Mouse (Mus musculus) neural tube, embryonic 14.5 days (tissue): ENCODE measurements around the gene Pi4k2b. TPM values are rescaled to one million over a fixed set of nuclear protein-coding genes. Genes with fewer than 3 reads are reported as not detected.
"Not testable (repeated sequence)": the region's sequence is repeated elsewhere in the genome, so short reads cannot be mapped to it uniquely, and the experiment has no call there.

Experiments
- ATAC-seq: fragments of 200-750 bp; cut with Nextera tagmentation; 2 replicates; pipeline ENCODE4 v1.8.0; 2017; ENCODE audit warnings: low read depth, mild to moderate bottlenecking, moderate TSS enrichment, moderate library complexity
- H3K27ac ChIP-seq: fragments of 300-500 bp; sonication (generic); 2 replicates; pipeline ENCODE4 v1.5.1; 2014; ENCODE audit warnings: low read depth, mild to moderate bottlenecking, control low read depth, low read length, moderate library complexity, mixed read lengths
- H3K27me3 ChIP-seq: fragments of 300-500 bp; sonication (generic); 2 replicates; pipeline ENCODE4 v1.6.1; 2014; ENCODE audit warnings: low read length; ENCODE audit not compliant: control insufficient read depth, insufficient read depth
- H3K36me3 ChIP-seq: fragments of 300-500 bp; sonication (generic); 2 replicates; pipeline ENCODE4 v1.6.1; 2014; ENCODE audit warnings: low read length, mixed read lengths; ENCODE audit not compliant: control insufficient read depth, insufficient read depth
- H3K4me1 ChIP-seq: fragments of 300-500 bp; sonication (generic); 2 replicates; pipeline ENCODE4 v1.6.1; 2014; ENCODE audit warnings: low read length; ENCODE audit not compliant: control insufficient read depth, insufficient read depth
- H3K4me2 ChIP-seq: fragments of 300-500 bp; sonication (generic); 2 replicates; pipeline ENCODE4 v1.6.1; 2014; ENCODE audit warnings: mild to moderate bottlenecking, low read depth, low read length, control low read depth
- H3K4me3 ChIP-seq: fragments of 300-500 bp; sonication (generic); 2 replicates; pipeline ENCODE4 v1.5.1; 2014; ENCODE audit warnings: low read depth, low read length, control low read depth, mixed read lengths
- H3K9ac ChIP-seq: fragments of 300-500 bp; sonication (generic); replicated peaks from 2 replicates; pipeline ENCODE4 v1.6.1; 2014; ENCODE audit warnings: low read depth, mild to moderate bottlenecking, control low read depth, low read length, mixed read lengths
- H3K9me3 ChIP-seq: fragments of 300-500 bp; sonication (generic); 2 replicates; pipeline ENCODE4 v1.6.1; 2016; ENCODE audit warnings: low read length; ENCODE audit not compliant: control insufficient read depth
- WGBS: fragments of 180-500 bp; shearing (Covaris S2); extraction: QIAGEN DNeasy Blood & Tissue Kit; methylation state at CpG from one replicate; pipeline ENCODE4 v1.1.7; 2014; 5-methylcytosine and 5-hydroxymethylcytosine counted together
- polyA plus RNA-seq: library from polyadenylated mRNA; unstranded; fragments of >200 nt; fragmentation: Nextera tagmentation; extraction: Ambion mirVana; gene quantifications from 2 replicates; pipeline ENCODE4 v1.2.1, GENCODE M21; 2014

Pi4k2b gene
- polyA plus RNA-seq, result 4.6 and 7.9 TPM in 2 replicates

DNA sequence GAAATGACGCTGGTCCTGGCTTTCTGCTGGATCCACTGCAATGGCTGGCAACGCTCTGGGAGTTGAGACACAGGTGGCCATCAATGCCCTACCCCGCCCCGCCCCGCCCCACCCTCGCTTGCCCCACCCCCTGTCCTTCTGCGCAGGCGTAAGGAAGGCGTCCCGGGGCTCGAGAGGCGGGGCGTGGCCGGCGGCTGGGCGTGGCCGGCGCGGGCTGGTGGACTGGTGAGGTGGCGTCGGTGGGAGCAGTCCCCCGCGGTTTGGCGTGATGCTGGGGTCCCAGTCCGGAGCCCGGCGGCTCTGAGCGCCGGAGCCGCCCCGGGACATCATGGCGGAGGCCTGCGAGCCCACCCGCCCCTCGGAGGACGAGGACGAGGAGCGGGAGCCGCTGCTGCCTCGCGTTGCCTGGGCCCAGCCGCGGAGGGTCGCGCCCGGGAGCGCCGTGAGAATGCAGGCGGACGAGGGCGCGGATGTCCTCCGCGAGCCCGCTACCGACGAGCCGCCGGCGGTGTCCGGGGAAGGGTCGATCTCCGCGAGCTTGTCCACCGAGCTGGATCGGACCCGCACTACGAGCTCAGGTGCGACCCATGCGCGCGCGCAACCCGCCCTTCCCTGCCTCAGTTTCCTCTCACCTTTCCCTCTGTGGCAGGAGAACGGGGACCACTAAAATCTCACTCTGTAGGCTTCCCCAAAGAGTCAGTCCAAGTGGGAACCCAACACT is at the start of gene Pi4k2b:
Pi4k2b (plus strand) TSS at position 184 of the 721 bp plus-strand sequence.
- Histone ChIP-seq H3K9ac (peak within 1 kb of the TSS; percentile 68), H3K4me3 (peak within 1 kb of the TSS; percentile 72), H3K4me2 (peak within 1 kb of the TSS; percentile 75), H3K27ac (0 out of 2 replicates have a peak within 1 kb of the TSS, but pooled peaks have one; percentile 7), H3K27me3 (no peaks in the 10 kb centered on the region), H3K9me3 (no peaks in the 10 kb centered on the region), H3K36me3 (no peaks in the 10 kb centered on the region), H3K4me1 (no peaks in the 10 kb centered on the region)
- WGBS, result under 1% methylated on average over 52 of the region's 75 CpGs
- ATAC-seq, result peak; percentile 85

DNA sequence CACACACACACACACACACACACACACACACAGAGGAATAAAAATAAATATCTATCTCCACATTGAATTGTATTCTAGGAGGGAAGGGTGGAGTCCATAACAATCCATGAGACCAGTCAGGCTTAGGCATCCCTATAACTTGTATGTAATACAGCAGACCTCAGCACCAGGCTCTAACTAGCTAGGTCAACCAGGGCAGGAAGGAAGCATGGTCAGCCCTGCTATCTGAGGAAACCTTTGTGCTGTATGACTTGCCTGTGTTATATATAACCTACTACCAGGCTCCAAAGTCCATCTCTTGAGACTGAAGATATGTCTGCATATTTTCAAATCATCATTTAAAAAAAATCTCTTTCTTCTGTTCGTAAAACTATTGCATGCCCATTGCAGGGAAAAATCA is 44.1 kb upstream of the Pi4k2b start:
- H3K27me3 ChIP-seq, result no peaks in the 10 kb centered on the region
- ATAC-seq, result no peak

GRCm38 (mm10) chr5:52697882-52698440 is 43.4 kb upstream of the Pi4k2b start:
- WGBS, result 89% methylated on average over 7 of the region's 7 CpGs
- not testable (repeated sequence) for H3K4me2 ChIP-seq, H3K27me3 ChIP-seq, H3K36me3 ChIP-seq, H3K9ac ChIP-seq, H3K9me3 ChIP-seq, H3K4me3 ChIP-seq, ATAC-seq, H3K4me1 ChIP-seq, H3K27ac ChIP-seq

More for the DNA sequence above, 44.1 kb upstream of the Pi4k2b start:
- Histone ChIP-seq H3K9ac (no peak overlapping the region), H3K4me2 (no peak overlapping the region), H3K9me3 (no peaks in the 10 kb centered on the region; the same call in 1 of the 2 replicates), H3K36me3 (no peaks in the 10 kb centered on the region), H3K27ac (no peak overlapping the region), H3K4me3 (no peak overlapping the region), H3K4me1 (no peaks in the 10 kb centered on the region)
- WGBS, result 95% methylated on average over 1 of the region's 1 CpGs

DNA sequence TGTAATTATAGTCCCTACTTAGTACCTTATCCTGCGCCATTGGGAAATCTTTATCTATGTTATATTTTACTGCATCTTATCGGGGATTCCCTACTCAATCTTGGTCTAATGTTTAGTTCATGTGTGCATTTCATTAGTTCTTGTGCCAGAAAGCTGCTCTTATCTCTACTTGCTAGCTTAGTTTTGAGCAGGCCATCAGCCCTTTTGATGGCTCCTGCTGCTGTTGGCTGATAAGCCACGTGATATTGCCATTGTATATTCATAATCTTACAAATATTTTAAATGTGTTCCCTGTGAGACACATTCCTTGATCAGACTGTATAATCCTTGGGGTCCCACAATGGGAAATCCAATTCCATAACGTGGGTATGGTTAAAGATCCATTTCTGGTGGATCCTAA is 36.8 kb upstream of the Pi4k2b start:
- ATAC-seq, result no peak
- WGBS, result 76% methylated on average over 4 of the region's 4 CpGs

GRCm38 (mm10) chr5:52712704-52713103 is 28.7 kb upstream of the Pi4k2b start:
- no peaks in the 10 kb centered on the region for H3K4me1 ChIP-seq
- no peak overlapping the region for H3K9ac ChIP-seq
- no peak overlapping the region for H3K4me3 ChIP-seq
- no peaks in the 10 kb centered on the region for H3K36me3 ChIP-seq
- H3K27ac ChIP-seq, result no peak overlapping the region
- no peaks in the 10 kb centered on the region for H3K27me3 ChIP-seq
- no peak overlapping the region for H3K4me2 ChIP-seq
- no peaks in the 10 kb centered on the region for H3K9me3 ChIP-seq
- ATAC-seq, result no peak

More for the DNA sequence above, 36.8 kb upstream of the Pi4k2b start:
- no peak overlapping the region for H3K27ac ChIP-seq
- H3K9ac ChIP-seq, result no peak overlapping the region
- H3K4me1 ChIP-seq, result no peaks in the 10 kb centered on the region
- H3K9me3 ChIP-seq, result no peaks in the 10 kb centered on the region; the same call in 1 of the 2 replicates
- no peak overlapping the region for H3K4me2 ChIP-seq
- no peaks in the 10 kb centered on the region for H3K36me3 ChIP-seq
- no peak overlapping the region for H3K4me3 ChIP-seq
- no peaks in the 10 kb centered on the region for H3K27me3 ChIP-seq

GRCm38 (mm10) chr5:52716742-52717448 is 24.5 kb upstream of the Pi4k2b start:
- Histone ChIP-seq H3K4me1 (no peaks in the 10 kb centered on the region), H3K27me3 (no peaks in the 10 kb centered on the region), H3K9ac (no peak overlapping the region), H3K36me3 (no peaks in the 10 kb centered on the region), H3K4me2 (no peak overlapping the region), H3K4me3 (no peak overlapping the region), H3K27ac (no peak overlapping the region), H3K9me3 (no peaks in the 10 kb centered on the region)
- ATAC-seq, result no peak
- 70% methylated on average over 5 of the region's 5 CpGs for WGBS

DNA sequence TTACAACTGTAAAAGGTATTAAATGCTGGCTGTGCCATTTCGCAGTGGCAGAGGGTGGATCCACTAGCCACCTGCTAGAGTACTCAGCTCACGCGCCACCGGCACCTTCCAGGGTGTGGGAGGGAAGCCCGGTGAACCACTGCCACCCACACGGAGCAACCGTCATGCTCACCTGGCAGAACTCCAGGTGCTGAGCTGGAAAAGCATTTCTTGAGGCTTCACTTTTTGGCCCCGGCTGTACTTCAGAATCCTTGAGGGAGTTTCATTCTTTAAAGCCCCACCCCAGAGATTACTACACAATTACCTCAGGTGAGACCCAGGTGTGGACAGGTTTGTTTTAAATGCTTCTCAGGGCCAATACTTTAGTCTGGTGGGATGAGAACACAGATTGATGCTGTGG is 20.4 kb upstream of the Pi4k2b start:
- Histone ChIP-seq H3K27me3 (no peaks in the 10 kb centered on the region), H3K9ac (no peak overlapping the region), H3K9me3 (no peaks in the 10 kb centered on the region), H3K4me2 (no peak overlapping the region), H3K4me3 (no peak overlapping the region), H3K4me1 (no peaks in the 10 kb centered on the region), H3K27ac (no peak overlapping the region), H3K36me3 (no peaks in the 10 kb centered on the region)
- 85% methylated on average over 8 of the region's 8 CpGs for WGBS
- ATAC-seq, result no peak

DNA sequence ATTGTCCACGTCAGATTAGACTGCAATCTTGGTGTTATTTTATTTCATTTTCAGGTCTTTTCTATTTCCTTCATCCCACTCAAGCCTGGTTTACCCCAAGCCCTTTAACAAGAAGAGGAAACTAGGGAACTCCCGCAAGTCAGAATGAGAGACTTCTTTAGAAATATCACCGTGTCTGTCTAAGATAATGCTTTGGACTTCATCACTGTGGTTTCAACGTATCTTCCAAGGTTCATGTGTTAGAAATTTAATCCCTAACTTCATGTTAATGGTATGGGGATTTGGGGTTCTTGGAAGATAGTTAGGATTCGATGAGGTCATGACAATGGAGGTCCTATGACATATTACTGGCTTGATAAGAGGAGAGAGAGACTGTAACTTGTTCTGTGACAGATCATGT is 13.6 kb upstream of the Pi4k2b start:
- ATAC-seq, result no peak
- no peaks in the 10 kb centered on the region for H3K36me3 ChIP-seq
- no peak overlapping the region for H3K9ac ChIP-seq
- H3K27me3 ChIP-seq, result no peaks in the 10 kb centered on the region
- 82% methylated on average over 5 of the region's 5 CpGs for WGBS
- no peak overlapping the region for H3K4me2 ChIP-seq
- H3K9me3 ChIP-seq, result no peaks in the 10 kb centered on the region
- H3K4me3 ChIP-seq, result no peak overlapping the region
- no peaks in the 10 kb centered on the region for H3K4me1 ChIP-seq
- no peak overlapping the region for H3K27ac ChIP-seq

DNA sequence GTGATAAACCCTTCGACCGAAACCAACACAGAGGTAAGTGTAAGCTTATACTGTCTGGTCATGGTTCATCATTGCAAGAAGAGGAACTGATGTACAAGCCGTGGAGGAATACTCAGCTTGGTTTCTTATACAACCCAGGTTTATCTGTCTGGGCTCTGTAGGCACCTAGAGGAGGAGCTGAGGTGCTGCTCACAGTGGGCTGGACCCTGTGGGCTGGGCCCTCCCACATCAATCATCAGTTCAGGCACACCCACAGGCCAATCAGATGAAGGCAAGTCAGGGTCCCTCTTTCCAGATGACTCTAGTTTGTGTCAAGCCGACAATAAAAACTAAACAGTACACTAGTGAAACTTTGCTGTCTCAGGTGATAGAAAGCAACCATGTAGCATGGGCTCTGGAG is 8.6 kb upstream of the Pi4k2b start:
- no peaks in the 10 kb centered on the region for H3K4me1 ChIP-seq
- H3K27me3 ChIP-seq, result no peaks in the 10 kb centered on the region
- H3K4me2 ChIP-seq, result no peak overlapping the region
- H3K9ac ChIP-seq, result no peak overlapping the region
- H3K27ac ChIP-seq, result no peak overlapping the region
- H3K36me3 ChIP-seq, result no peaks in the 10 kb centered on the region
- H3K9me3 ChIP-seq, result no peaks in the 10 kb centered on the region
- no peak overlapping the region for H3K4me3 ChIP-seq
- 79% methylated on average over 4 of the region's 4 CpGs for WGBS
- ATAC-seq, result no peak
